Mouse (Mus musculus) bone marrow, adult 2 months (tissue): Measurements from ENCODE around the gene Mitf. TPM values are rescaled to one million over a fixed set of nuclear protein-coding genes. Genes with fewer than 3 reads are reported as not detected.

Source experiments
- H3K27ac ChIP-seq: fragments of 200-500 bp; 2 replicates; pipeline ENCODE4 v1.5.1; 2012; ENCODE audit warnings: low read depth, mild to moderate bottlenecking, control low read depth, inconsistent platforms, low read length; ENCODE audit not compliant: control insufficient read depth, poor library complexity, insufficient read depth
- H3K4me1 ChIP-seq: fragments of 200-500 bp; 2 replicates; pipeline ENCODE4 v1.6.1; 2011; ENCODE audit warnings: low read length; ENCODE audit not compliant: control insufficient read depth, insufficient read depth
- H3K4me3 ChIP-seq: fragments of 200-500 bp; replicated peaks from 2 replicates; pipeline ENCODE3; 2011; ENCODE audit warnings: mild to moderate bottlenecking, low read depth, low read length, control low read depth; ENCODE audit not compliant: control insufficient read depth
- CTCF ChIP-seq: fragments of 200-500 bp; IDR thresholded peaks from 2 replicates; pipeline ENCODE4 v1.5.1; 2011; ENCODE audit warnings: low read length, control low read depth; ENCODE audit not compliant: control insufficient read depth, insufficient read depth
- POLR2A ChIP-seq: fragments of 200-500 bp; IDR thresholded peaks from 2 replicates; pipeline ENCODE4 v1.6.1; 2011; ENCODE audit warnings: low read depth, mild to moderate bottlenecking, control low read depth, low read length, borderline replicate concordance; ENCODE audit not compliant: control insufficient read depth
- WGBS: fragments of 180-500 bp; shearing (Covaris S2); methylation state at CpG from one replicate; pipeline ENCODE4 v1.1.7; 2018; 5-methylcytosine and 5-hydroxymethylcytosine counted together
- polyA plus RNA-seq: library from polyadenylated mRNA; stranded (reverse); fragments of >200 nt; gene quantifications from 2 replicates; pipeline ENCODE4 v1.2.4, GENCODE M21; 2011; ENCODE audit warnings: low replicate concordance; ENCODE audit not compliant: missing spikeins, insufficient read depth, insufficient read length

Mitf gene
- polyA plus RNA-seq, 1 experiment: 1.2 TPM

DNA sequence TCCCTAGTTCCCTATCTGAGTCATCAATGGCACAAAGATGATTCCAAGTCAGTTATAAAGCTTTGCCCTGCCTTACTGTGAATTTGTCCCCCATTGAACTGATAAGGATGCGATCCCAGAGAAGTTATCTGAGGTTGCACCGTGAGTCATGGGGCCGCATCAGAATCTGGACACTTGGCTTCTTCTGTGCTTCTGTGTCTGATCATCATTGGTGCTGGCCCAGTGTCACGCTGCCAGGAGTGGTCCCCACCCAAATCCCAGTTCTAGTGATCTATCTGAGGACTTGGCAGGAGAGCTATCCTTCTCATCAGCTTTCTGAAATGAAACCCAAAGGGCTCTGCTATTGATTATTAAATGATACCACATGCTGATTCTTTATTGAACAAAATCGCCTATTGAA, 25.5 kb upstream of the Mitf start:
- H3K27ac ChIP-seq: no peak overlapping the region
- WGBS: 82% methylated on average over 5 of the region's 5 CpGs
- TF ChIP-seq POLR2A: no peak
- TF ChIP-seq CTCF: no peak

GRCm38 (mm10) chr6:97782291-97782690, 24.6 kb upstream of the Mitf start:
- Histone ChIP-seq H3K4me1 (no peaks in the 10 kb centered on the region), H3K27ac (no peak overlapping the region), H3K4me3 (no peak overlapping the region)
- TF ChIP-seq CTCF: no peak
- TF ChIP-seq POLR2A: no peak
- WGBS: 78% methylated on average over 6 of the region's 6 CpGs

More for the DNA sequence above, 25.5 kb upstream of the Mitf start:
- Histone ChIP-seq H3K4me1 (no peaks in the 10 kb centered on the region), H3K4me3 (no peak overlapping the region)

- no peaks in the 10 kb centered on the region; the same call in 1 of the 2 replicates for H3K4me1 ChIP-seq
- no peak overlapping the region for H3K27ac ChIP-seq
- no peak overlapping the region for H3K4me3 ChIP-seq
- no peak for TF ChIP-seq CTCF
- no peak for TF ChIP-seq POLR2A
- WGBS: 89% methylated on average over 4 of the region's 4 CpGs
These were observed 20.0 kb upstream of the Mitf start for GRCm38 (mm10) chr6:97786871-97787270.

- Histone ChIP-seq H3K4me1 (no peaks in the 10 kb centered on the region; the same call in 1 of the 2 replicates), H3K4me3 (no peak overlapping the region), H3K27ac (no peak overlapping the region)
- TF ChIP-seq CTCF (no peak), POLR2A (no peak)
- WGBS: 28% methylated on average over 9 of the region's 9 CpGs
These were observed 18.4 kb upstream of the Mitf start for GRCm38 (mm10) chr6:97788361-97788974.

GRCm38 (mm10) chr6:97789700-97790099, 17.2 kb upstream of the Mitf start:
- Histone ChIP-seq H3K4me1 (no peaks in the 10 kb centered on the region; the same call in 1 of the 2 replicates), H3K27ac (no peak overlapping the region), H3K4me3 (no peak overlapping the region)
- 64% methylated on average over 7 of the region's 7 CpGs for WGBS
- TF ChIP-seq POLR2A: no peak
- TF ChIP-seq CTCF: no peak

GRCm38 (mm10) chr6:97792104-97792503, 14.7 kb upstream of the Mitf start:
- H3K27ac ChIP-seq: no peak overlapping the region
- H3K4me1 ChIP-seq: no peaks in the 10 kb centered on the region; the same call in 1 of the 2 replicates
- 50% methylated on average over 1 of the region's 1 CpGs for WGBS
- no peak overlapping the region for H3K4me3 ChIP-seq
- peak; percentile 57 for TF ChIP-seq CTCF
- TF ChIP-seq POLR2A: no peak

- no peak overlapping the region for H3K27ac ChIP-seq
These were observed 11.7 kb upstream of the Mitf start for GRCm38 (mm10) chr6:97795175-97795574.

GRCm38 (mm10) chr6:97800615-97801014, 6.2 kb upstream of the Mitf start:
- Histone ChIP-seq H3K4me1 (no peaks in the 10 kb centered on the region), H3K4me3 (no peak overlapping the region), H3K27ac (no peak overlapping the region)
- TF ChIP-seq POLR2A: no peak
- TF ChIP-seq CTCF: no peak
- 65% methylated on average over 2 of the region's 2 CpGs for WGBS

More at GRCm38 (mm10) chr6:97795175-97795574, 11.7 kb upstream of the Mitf start:
- H3K4me3 ChIP-seq: no peak overlapping the region
- WGBS: 58% methylated on average over 2 of the region's 2 CpGs
- TF ChIP-seq CTCF (no peak), POLR2A (no peak)
- no peaks in the 10 kb centered on the region for H3K4me1 ChIP-seq
